Mouse (Mus musculus) midbrain, postnatal 0 days (tissue): ENCODE measurements at regions not wholly inside any gene's neighbourhood (a gene's known extent, or its start where the extent isn't known, plus 50 kb on each side); places are given as distances from the start of the nearest gene placed in this dataset.
A peak's percentile ranks its signal among the peaks of the same experiment; 100 is the strongest.

Source experiments
- ATAC-seq: fragments of 200-750 bp; cut with Nextera tagmentation; 2 replicates; pipeline ENCODE4 v1.8.0; 2017; ENCODE audit warnings: moderate number of reproducible peaks, mild to moderate bottlenecking, moderate TSS enrichment, moderate library complexity; ENCODE audit not compliant: low FRiP score
- DNase-seq: peaks from one replicate; pipeline ENCODE4 v3.0.0-alpha.2; 2015; ENCODE audit warnings: low spot score
- H3K27ac ChIP-seq: fragments of 300-500 bp; sonication (generic); 2 replicates; pipeline ENCODE4 v1.5.1; 2014; ENCODE audit warnings: low read depth, mild to moderate bottlenecking, low read length, mixed read lengths
- H3K27me3 ChIP-seq: fragments of 300-500 bp; sonication (generic); 2 replicates; pipeline ENCODE4 v1.6.1; 2014; ENCODE audit warnings: low read length, control low read depth, mixed read lengths; ENCODE audit not compliant: insufficient read depth
- H3K36me3 ChIP-seq: fragments of 300-500 bp; sonication (generic); 2 replicates; pipeline ENCODE4 v1.6.1; 2014; ENCODE audit warnings: low read length, control low read depth, mixed read lengths; ENCODE audit not compliant: insufficient read depth
- H3K4me1 ChIP-seq: fragments of 300-500 bp; sonication (generic); 2 replicates; pipeline ENCODE4 v1.6.1; 2014; ENCODE audit warnings: mild to moderate bottlenecking, control low read depth, antibody characterized with exemption, low read length, mixed read lengths; ENCODE audit not compliant: insufficient read depth
- H3K4me2 ChIP-seq: fragments of 300-500 bp; sonication (generic); 2 replicates; pipeline ENCODE4 v1.6.1; 2014; ENCODE audit warnings: low read depth, mild to moderate bottlenecking, low read length, mixed read lengths; ENCODE audit not compliant: poor library complexity, severe bottlenecking
- H3K4me3 ChIP-seq: fragments of 300-500 bp; sonication (generic); 2 replicates; pipeline ENCODE4 v1.5.1; 2014; ENCODE audit warnings: low read depth, mild to moderate bottlenecking, low read length, moderate library complexity
- H3K9ac ChIP-seq: fragments of 300-500 bp; sonication (generic); replicated peaks from 2 replicates; pipeline ENCODE4 v1.6.1; 2014; ENCODE audit warnings: mild to moderate bottlenecking, low read length, moderate library complexity, mixed read lengths; ENCODE audit not compliant: poor library complexity, severe bottlenecking
- H3K9me3 ChIP-seq: fragments of 300-500 bp; sonication (generic); 2 replicates; pipeline ENCODE4 v1.6.1; 2016; ENCODE audit warnings: low read length, control low read depth
- CTCF ChIP-seq: IDR thresholded peaks from 2 replicates; pipeline ENCODE4 v1.5.1; 2016; ENCODE audit warnings: antibody characterized with exemption, mild to moderate bottlenecking
- WGBS: fragments of 180-500 bp; shearing (Covaris S2); extraction: QIAGEN DNeasy Blood & Tissue Kit; methylation state at CpG from one replicate; pipeline ENCODE4 v1.1.7; 2014; 5-methylcytosine and 5-hydroxymethylcytosine counted together

DNA sequence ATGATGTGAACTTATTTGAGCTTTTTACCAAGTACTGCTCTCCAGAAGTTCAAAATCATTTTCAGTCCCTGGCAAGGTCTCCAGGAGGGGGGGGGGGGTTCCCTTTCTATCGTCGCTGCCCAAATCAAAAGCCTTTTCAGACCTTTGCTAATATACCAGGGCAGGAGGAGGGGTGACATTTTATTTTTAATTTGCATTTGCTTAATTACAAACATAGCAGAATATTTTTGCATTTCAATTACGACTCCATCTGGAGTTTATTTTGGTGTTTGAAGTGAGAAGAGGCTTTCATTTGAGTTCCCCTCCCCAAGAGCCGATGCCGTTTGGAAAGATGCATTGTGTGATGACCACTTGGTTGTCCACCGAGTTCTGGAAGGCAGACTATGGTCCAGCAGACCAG, 174.0 kb upstream of the Rgma start:
- no peak for TF ChIP-seq CTCF
- H3K36me3 ChIP-seq = no peaks in the 10 kb centered on the region
- ATAC-seq = no peak
- no peak overlapping the region for H3K4me2 ChIP-seq
- H3K9ac ChIP-seq = no peak overlapping the region
- no peaks in the 10 kb centered on the region for H3K4me1 ChIP-seq
- H3K9me3 ChIP-seq = no peaks in the 10 kb centered on the region; the same call in 1 of the 2 replicates
- no peak for DNase-seq
- 50% methylated on average over 6 of the region's 6 CpGs for WGBS
- H3K4me3 ChIP-seq = no peak overlapping the region
- no peaks in the 10 kb centered on the region for H3K27me3 ChIP-seq
- H3K27ac ChIP-seq = no peak overlapping the region

DNA sequence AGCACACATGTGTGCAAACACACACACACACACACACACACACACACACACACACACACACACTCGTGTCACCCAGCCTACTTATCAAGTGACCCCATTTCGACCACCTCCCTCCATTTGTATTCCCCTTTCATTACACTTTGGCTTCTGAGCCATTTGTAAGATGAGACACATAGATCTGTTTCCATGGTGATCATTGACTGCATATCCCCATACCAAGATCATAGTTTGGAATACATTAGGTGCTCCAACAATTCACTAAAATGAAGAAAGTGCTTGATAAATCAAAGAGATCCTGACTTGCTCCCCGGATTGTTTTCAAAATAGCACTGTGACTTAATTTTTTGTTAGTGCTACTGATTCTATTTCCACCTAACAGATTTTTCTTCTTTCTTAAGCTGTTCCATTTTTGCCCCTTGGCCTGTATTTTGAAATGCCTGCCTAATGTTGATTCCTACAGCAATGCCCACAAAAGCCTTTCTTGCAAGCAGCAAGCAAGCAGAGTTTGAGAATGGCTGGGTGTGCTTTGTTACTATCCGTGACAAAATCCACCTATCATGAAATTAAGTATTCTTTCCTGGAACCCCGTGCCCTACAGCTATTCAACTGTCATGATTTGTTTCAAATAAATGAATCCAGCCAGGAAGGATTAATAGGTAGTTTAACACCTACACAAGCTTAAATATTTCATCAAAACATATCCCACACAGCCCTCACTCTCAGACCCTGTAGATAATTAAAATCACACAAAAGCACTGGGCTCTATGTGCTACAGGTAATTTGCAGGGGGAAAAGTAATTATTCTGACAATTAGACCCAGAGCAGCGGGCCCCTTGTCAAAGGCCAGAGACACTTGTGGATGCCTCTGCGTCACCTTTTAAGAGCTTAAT, 168.1 kb upstream of the Rgma start:
- TF ChIP-seq CTCF = no peak
- no peak for ATAC-seq
- Histone ChIP-seq H3K9me3 (no peaks in the 10 kb centered on the region; the same call in 1 of the 2 replicates), H3K4me1 (peaks cover 13% of the 10 kb centered on the region; the same call in 1 of the 2 replicates), H3K27ac (peak overlapping the region; percentile 72), H3K27me3 (no peaks in the 10 kb centered on the region), H3K4me3 (no peak overlapping the region), H3K9ac (no peak overlapping the region), H3K36me3 (no peaks in the 10 kb centered on the region), H3K4me2 (no peak overlapping the region)
- 31% methylated on average over 7 of the region's 7 CpGs for WGBS
- DNase-seq = no peak

DNA sequence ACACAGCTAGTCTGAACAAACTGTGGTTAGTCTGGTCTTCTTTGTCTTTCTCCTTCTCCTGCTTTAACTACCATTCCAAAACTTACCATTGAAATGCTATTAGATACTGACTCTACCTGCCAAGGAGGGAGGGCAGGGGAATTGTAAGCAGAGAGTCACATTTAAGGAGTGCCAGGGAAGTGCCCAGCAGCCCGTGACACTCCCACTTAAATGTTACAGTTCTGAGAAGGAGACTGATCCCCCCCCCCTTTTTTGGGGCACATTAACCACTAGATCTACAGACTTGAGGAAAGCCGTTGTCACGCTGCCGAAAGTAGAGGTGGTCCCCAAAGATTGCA, 166.9 kb upstream of the Rgma start:
- H3K4me2 ChIP-seq = no peak overlapping the region
- H3K4me1 ChIP-seq = peaks cover 13% of the 10 kb centered on the region; the same call in 1 of the 2 replicates
- H3K4me3 ChIP-seq = no peak overlapping the region
- no peak overlapping the region for H3K9ac ChIP-seq
- DNase-seq (no peak), ATAC-seq (peak; percentile 1; the same call in 1 of the 2 replicates)
- WGBS = 33% methylated on average over 4 of the region's 4 CpGs
- TF ChIP-seq CTCF = no peak
- peak overlapping the region; percentile 72 for H3K27ac ChIP-seq
- no peaks in the 10 kb centered on the region; the same call in 1 of the 2 replicates for H3K9me3 ChIP-seq
- H3K27me3 ChIP-seq = no peaks in the 10 kb centered on the region
- H3K36me3 ChIP-seq = no peaks in the 10 kb centered on the region

DNA sequence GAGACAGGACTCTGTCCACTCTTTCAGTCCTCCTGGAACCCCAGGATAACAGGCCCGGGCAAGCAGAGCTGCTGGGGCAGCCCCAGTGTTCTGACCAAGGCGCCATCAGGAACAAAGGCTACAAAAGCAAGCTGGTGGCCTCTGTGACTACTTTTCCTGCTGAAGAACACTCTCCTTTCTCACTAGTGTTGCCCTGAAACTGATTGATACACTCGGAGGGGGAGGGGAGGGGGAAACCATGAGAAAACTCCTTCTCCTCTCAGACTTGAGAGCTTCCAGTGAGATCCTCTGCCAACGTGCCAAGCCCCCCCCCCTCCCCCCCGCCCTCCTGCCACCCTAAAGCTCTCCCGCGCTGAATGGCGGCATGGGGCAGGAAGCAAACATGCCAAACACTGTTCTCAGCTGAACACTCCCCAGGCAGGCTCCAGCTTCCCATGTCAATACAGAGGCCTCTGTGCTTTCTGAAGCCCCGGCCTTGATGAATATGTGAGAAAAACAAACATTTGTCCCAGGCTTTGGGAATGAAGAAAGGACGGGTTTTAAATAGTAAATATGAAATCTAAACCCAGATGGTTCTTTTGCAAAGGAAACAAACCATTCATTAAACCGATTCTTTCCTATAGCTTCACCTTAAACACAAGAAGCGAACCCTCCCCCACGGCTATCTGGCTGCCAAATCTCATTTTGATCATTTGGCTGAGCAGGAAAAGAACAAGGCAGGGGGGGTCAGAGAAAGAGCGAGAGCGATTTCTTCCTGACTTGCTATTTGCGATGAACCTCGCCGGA, 166.3 kb upstream of the Rgma start:
- no peaks in the 10 kb centered on the region; the same call in 1 of the 2 replicates for H3K9me3 ChIP-seq
- H3K27ac ChIP-seq = peak overlapping the region; percentile 72; the same call in 1 of the 2 replicates
- H3K4me3 ChIP-seq = no peak overlapping the region
- H3K9ac ChIP-seq = no peak overlapping the region
- peaks cover 13% of the 10 kb centered on the region; the same call in 1 of the 2 replicates for H3K4me1 ChIP-seq
- H3K4me2 ChIP-seq = no peak overlapping the region
- no peak for TF ChIP-seq CTCF
- ATAC-seq = peak; percentile 83
- 15% methylated on average over 16 of the region's 18 CpGs for WGBS
- peak; percentile 85 for DNase-seq
- H3K27me3 ChIP-seq = no peaks in the 10 kb centered on the region
- no peaks in the 10 kb centered on the region for H3K36me3 ChIP-seq

DNA sequence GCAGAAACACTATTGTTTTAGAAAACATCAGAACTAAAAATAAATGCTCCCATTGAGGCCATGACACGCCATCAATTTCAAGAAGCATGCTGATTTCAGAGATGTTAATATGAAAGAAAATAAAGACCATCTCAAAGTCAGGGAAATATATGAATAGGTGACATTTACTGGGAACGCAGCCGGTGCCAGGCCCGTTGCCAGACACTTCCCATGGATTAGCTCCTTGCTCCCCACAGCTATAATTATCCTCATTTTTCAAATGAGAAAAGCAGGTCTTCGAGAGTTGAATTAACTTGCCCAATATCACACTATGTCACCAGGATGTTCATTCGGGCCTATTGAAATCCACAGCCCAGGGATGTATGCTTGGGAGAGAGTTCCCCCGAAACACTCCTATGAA, 165.2 kb upstream of the Rgma start:
- no peaks in the 10 kb centered on the region for H3K36me3 ChIP-seq
- ATAC-seq (no peak), DNase-seq (peak; percentile 60)
- H3K4me1 ChIP-seq = peaks cover 13% of the 10 kb centered on the region; the same call in 1 of the 2 replicates
- no peaks in the 10 kb centered on the region for H3K27me3 ChIP-seq
- 55% methylated on average over 7 of the region's 7 CpGs for WGBS
- no peaks in the 10 kb centered on the region for H3K9me3 ChIP-seq
- TF ChIP-seq CTCF = no peak
- peak overlapping the region; percentile 34; the same call in 1 of the 2 replicates for H3K27ac ChIP-seq
- H3K4me2 ChIP-seq = no peak overlapping the region
- H3K9ac ChIP-seq = no peak overlapping the region
- no peak overlapping the region for H3K4me3 ChIP-seq
